In genomic region chr15:103534054-103534620, GRCm38 (mm10) we compare ENCODE assay signal across 23 mouse cellular contexts. TPM values are rescaled to one million over a fixed set of nuclear protein-coding genes. Genes with fewer than 3 reads are reported as not detected.
"Had no signal": no experiment of that assay in that cellular context is flagged by ENCODE, and none has a peak within 500 bp of the region (broad histone marks: within the 10 kb centered on the region; RNA-seq: fewer than 3 reads in every experiment).

No protein-coding gene starts in this region.

- DNase-seq: lung, adult 18-20 months; lung, embryonic 14.5 days; lung, postnatal 10 days; lung, postnatal 4 days; midbrain, embryonic 14.5 days; right cerebral cortex, postnatal 14 days; thymus, adult 2 months; thymus, postnatal 25 days; thymus, postnatal 4 days had no signal

- ATAC-seq: midbrain, embryonic 16.5 days had no signal

- H3K9me3 ChIP-seq: midbrain, embryonic 10.5 days; midbrain, embryonic 12.5 days; neural tube, embryonic 12.5 days; stomach, embryonic 15.5 days had no signal

- H3K4me3 ChIP-seq: midbrain, embryonic 10.5 days; midbrain, embryonic 12.5 days; neural tube, embryonic 12.5 days; stomach, embryonic 15.5 days had no signal

- H3K27ac ChIP-seq: midbrain, embryonic 10.5 days; midbrain, embryonic 12.5 days; neural tube, embryonic 12.5 days; stomach, embryonic 15.5 days; stomach, postnatal 0 days had no signal

- H3K36me3 ChIP-seq: midbrain, embryonic 12.5 days; neural tube, embryonic 12.5 days; stomach, embryonic 15.5 days had no signal

- H3K9ac ChIP-seq: lung, embryonic 14.5 days; midbrain, embryonic 12.5 days; neural tube, embryonic 12.5 days; stomach, embryonic 15.5 days had no signal

RNA-seq across cellular contexts. Expression of gene Ppp1r1a, which starts 3.7 kb away (rescaled TPM):
- total RNA-seq: megakaryocyte, adult 5-6 weeks; megakaryocyte-erythroid progenitor cell, adult 5-6 weeks; neutrophil, adult 5-6 weeks had no signal

RNA-seq across cellular contexts. Expression of gene Glycam1, which starts 30.7 kb away (rescaled TPM):
- total RNA-seq: megakaryocyte, adult 5-6 weeks; megakaryocyte-erythroid progenitor cell, adult 5-6 weeks; neutrophil, adult 5-6 weeks had no signal
- polyA plus RNA-seq: lung, embryonic 14.5 days; lung, embryonic 16.5 days; midbrain, embryonic 10.5 days; midbrain, embryonic 12.5 days; midbrain, embryonic 14.5 days; midbrain, embryonic 16.5 days; neural tube, embryonic 12.5 days; neural tube, embryonic 14.5 days; spleen, adult 2 months; stomach, embryonic 15.5 days; testis, adult 2 months; thymus, adult 2 months; urinary bladder, adult 2 months had no signal
